Mouse (Mus musculus): Measurements from ENCODE around the gene Usp15. TPM values are rescaled to one million over a fixed set of nuclear protein-coding genes. Genes with fewer than 3 reads are reported as not detected.

Usp15 gene
- polyA plus RNA-seq, 1 experiment: 138 TPM

- Histone ChIP-seq H3K27ac (ENCODE audit: control insufficient read depth, insufficient read depth, low read depth, low read length) (no peak overlapping the region), H3K4me1 (ENCODE audit: control insufficient read depth, insufficient read depth, low read length) (peaks cover 4% of the 10 kb centered on the region; the same call in 1 of the 2 replicates), H3K27me3 (ENCODE audit: control insufficient read depth, insufficient read depth, low read length) (no peaks in the 10 kb centered on the region), H3K36me3 (ENCODE audit: control insufficient read depth, insufficient read depth, low read length) (no peaks in the 10 kb centered on the region), H3K4me3 (ENCODE audit: control insufficient read depth, low read depth, low read length) (no peak overlapping the region)
- TF ChIP-seq CTCF (IDR thresholded peaks at IDR 0.05; ENCODE audit: control insufficient read depth, insufficient read depth, insufficient replicate concordance, low read depth, low read length) (no peak), POLR2A (IDR thresholded peaks at IDR 0.05; ENCODE audit: control insufficient read depth, low read depth, low read length) (no peak)
Measured at GRCm38 (mm10) chr10:123089425-123089930, 107.3 kb downstream of the Usp15 start.

GRCm38 (mm10) chr10:123086847-123087246, 109.9 kb downstream of the Usp15 start:
- Histone ChIP-seq H3K27ac (ENCODE audit: control insufficient read depth, insufficient read depth, low read depth, low read length) (no peak overlapping the region), H3K4me1 (ENCODE audit: control insufficient read depth, insufficient read depth, low read length) (peaks cover 4% of the 10 kb centered on the region; the same call in 1 of the 2 replicates), H3K36me3 (ENCODE audit: control insufficient read depth, insufficient read depth, low read length) (no peaks in the 10 kb centered on the region), H3K27me3 (ENCODE audit: control insufficient read depth, insufficient read depth, low read length) (no peaks in the 10 kb centered on the region), H3K4me3 (ENCODE audit: control insufficient read depth, low read depth, low read length) (no peak overlapping the region)
- TF ChIP-seq CTCF (IDR thresholded peaks at IDR 0.05; ENCODE audit: control insufficient read depth, insufficient read depth, insufficient replicate concordance, low read depth, low read length): no peak
- TF ChIP-seq POLR2A (IDR thresholded peaks at IDR 0.05; ENCODE audit: control insufficient read depth, low read depth, low read length): no peak

GRCm38 (mm10) chr10:123084900-123085641, 111.7 kb downstream of the Usp15 start:
- Histone ChIP-seq H3K27me3 (ENCODE audit: control insufficient read depth, insufficient read depth, low read length) (no peaks in the 10 kb centered on the region), H3K27ac (ENCODE audit: control insufficient read depth, insufficient read depth, low read depth, low read length) (no peak overlapping the region), H3K4me1 (ENCODE audit: control insufficient read depth, insufficient read depth, low read length) (peaks cover 4% of the 10 kb centered on the region; the same call in 1 of the 2 replicates), H3K36me3 (ENCODE audit: control insufficient read depth, insufficient read depth, low read length) (no peaks in the 10 kb centered on the region), H3K4me3 (ENCODE audit: control insufficient read depth, low read depth, low read length) (no peak overlapping the region)
- TF ChIP-seq POLR2A (IDR thresholded peaks at IDR 0.05; ENCODE audit: control insufficient read depth, low read depth, low read length) (no peak), CTCF (IDR thresholded peaks at IDR 0.05; ENCODE audit: control insufficient read depth, insufficient read depth, insufficient replicate concordance, low read depth, low read length) (no peak)

DNA sequence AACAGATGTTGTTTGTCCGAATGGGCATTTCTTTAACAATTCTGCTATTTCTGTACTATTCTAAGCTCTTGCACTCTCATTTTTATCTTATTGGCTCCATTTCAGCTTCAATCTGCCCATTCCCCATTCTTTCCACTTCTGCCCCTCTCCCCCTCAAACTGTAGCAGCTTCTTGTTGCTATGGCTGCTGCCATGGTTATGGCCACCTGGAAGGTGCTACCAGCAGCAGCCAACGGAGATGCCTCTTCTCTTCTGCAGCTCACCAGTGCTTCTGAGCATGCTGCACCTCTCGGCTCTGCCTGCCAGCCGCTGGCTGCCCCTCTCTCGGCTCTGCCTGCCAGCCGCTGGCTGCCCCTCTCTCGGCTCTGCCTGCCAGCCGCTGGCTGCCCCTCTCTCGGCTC, 112.5 kb downstream of the Usp15 start:
- Histone ChIP-seq H3K4me3 (ENCODE audit: control insufficient read depth, low read depth, low read length) (no peak overlapping the region), H3K36me3 (ENCODE audit: control insufficient read depth, insufficient read depth, low read length) (no peaks in the 10 kb centered on the region), H3K4me1 (ENCODE audit: control insufficient read depth, insufficient read depth, low read length) (no peaks in the 10 kb centered on the region), H3K27me3 (ENCODE audit: control insufficient read depth, insufficient read depth, low read length) (no peaks in the 10 kb centered on the region), H3K27ac (ENCODE audit: control insufficient read depth, insufficient read depth, low read depth, low read length) (no peak overlapping the region)
- no peak for TF ChIP-seq POLR2A (IDR thresholded peaks at IDR 0.05; ENCODE audit: control insufficient read depth, low read depth, low read length)

GRCm38 (mm10) chr10:123076245-123077023, 120.4 kb downstream of the Usp15 start, which contains the start of gene Mon2:
TSS of gene Mon2 (minus strand) at chr10:123076505.
- Histone ChIP-seq H3K4me1 (ENCODE audit: control insufficient read depth, insufficient read depth, low read length) (peaks cover 4% of the 10 kb centered on the region), H3K36me3 (ENCODE audit: control insufficient read depth, insufficient read depth, low read length) (no peaks in the 10 kb centered on the region), H3K27ac (ENCODE audit: control insufficient read depth, insufficient read depth, low read depth, low read length) (peak within 1 kb of the TSS; percentile 61; the same call in 1 of the 2 replicates), H3K27me3 (ENCODE audit: control insufficient read depth, insufficient read depth, low read length) (no peaks in the 10 kb centered on the region), H3K4me3 (ENCODE audit: control insufficient read depth, low read depth, low read length) (peak within 1 kb of the TSS; percentile 91)
- TF ChIP-seq CTCF (IDR thresholded peaks at IDR 0.05; ENCODE audit: control insufficient read depth, insufficient read depth, insufficient replicate concordance, low read depth, low read length): no peak
- peak; percentile 61 for TF ChIP-seq POLR2A (IDR thresholded peaks at IDR 0.05; ENCODE audit: control insufficient read depth, low read depth, low read length)

GRCm38 (mm10) chr10:123075751-123076242, 121.0 kb downstream of the Usp15 start:
- TF ChIP-seq POLR2A (IDR thresholded peaks at IDR 0.05; ENCODE audit: control insufficient read depth, low read depth, low read length) (no peak), CTCF (IDR thresholded peaks at IDR 0.05; ENCODE audit: control insufficient read depth, insufficient read depth, insufficient replicate concordance, low read depth, low read length) (no peak)
- Histone ChIP-seq H3K4me3 (ENCODE audit: control insufficient read depth, low read depth, low read length) (peak overlapping the region; percentile 91), H3K27ac (ENCODE audit: control insufficient read depth, insufficient read depth, low read depth, low read length) (no peak overlapping the region), H3K4me1 (ENCODE audit: control insufficient read depth, insufficient read depth, low read length) (peaks cover 4% of the 10 kb centered on the region), H3K36me3 (ENCODE audit: control insufficient read depth, insufficient read depth, low read length) (no peaks in the 10 kb centered on the region), H3K27me3 (ENCODE audit: control insufficient read depth, insufficient read depth, low read length) (no peaks in the 10 kb centered on the region)

- H3K27me3 ChIP-seq (ENCODE audit: control insufficient read depth, insufficient read depth, low read length): no peaks in the 10 kb centered on the region
- TF ChIP-seq CTCF (IDR thresholded peaks at IDR 0.05; ENCODE audit: control insufficient read depth, insufficient read depth, insufficient replicate concordance, low read depth, low read length) (no peak), POLR2A (IDR thresholded peaks at IDR 0.05; ENCODE audit: control insufficient read depth, low read depth, low read length) (no peak)
- peaks cover 4% of the 10 kb centered on the region for H3K4me1 ChIP-seq (ENCODE audit: control insufficient read depth, insufficient read depth, low read length)
- no peak overlapping the region for H3K4me3 ChIP-seq (ENCODE audit: control insufficient read depth, low read depth, low read length)
- H3K27ac ChIP-seq (ENCODE audit: control insufficient read depth, insufficient read depth, low read depth, low read length): no peak overlapping the region
- H3K36me3 ChIP-seq (ENCODE audit: control insufficient read depth, insufficient read depth, low read length): no peaks in the 10 kb centered on the region
Measured at GRCm38 (mm10) chr10:123071997-123072396, 124.8 kb downstream of the Usp15 start.
